Mouse (Mus musculus) lung, adult 2 months (tissue): ENCODE results near the gene Sorbs2.

Experiments
- CTCF ChIP-seq: fragments of 200-500 bp; IDR thresholded peaks from 2 replicates; pipeline ENCODE4 v1.5.1; 2011; ENCODE audit warnings: mild to moderate bottlenecking, low read length, control low read depth; ENCODE audit not compliant: insufficient read depth
- POLR2A ChIP-seq: fragments of 200-500 bp; IDR thresholded peaks from 2 replicates; pipeline ENCODE4 v1.6.1; 2011; ENCODE audit warnings: low read depth, mild to moderate bottlenecking, control low read depth, low read length, borderline replicate concordance; ENCODE audit errors: extremely low read depth

GRCm38 (mm10) chr8:45709734-45710133 lies 202.1 kb downstream of the Sorbs2 start:
- TF ChIP-seq POLR2A = no peak
- TF ChIP-seq CTCF = no peak
